Mouse (Mus musculus): ENCODE measurements around the gene Lrrk1. TPM values are rescaled to one million over a fixed set of nuclear protein-coding genes. Genes with fewer than 3 reads are reported as not detected.

Gene Lrrk1
- polyA plus RNA-seq, 1 experiment from 2014 or later = 2.7 TPM

DNA sequence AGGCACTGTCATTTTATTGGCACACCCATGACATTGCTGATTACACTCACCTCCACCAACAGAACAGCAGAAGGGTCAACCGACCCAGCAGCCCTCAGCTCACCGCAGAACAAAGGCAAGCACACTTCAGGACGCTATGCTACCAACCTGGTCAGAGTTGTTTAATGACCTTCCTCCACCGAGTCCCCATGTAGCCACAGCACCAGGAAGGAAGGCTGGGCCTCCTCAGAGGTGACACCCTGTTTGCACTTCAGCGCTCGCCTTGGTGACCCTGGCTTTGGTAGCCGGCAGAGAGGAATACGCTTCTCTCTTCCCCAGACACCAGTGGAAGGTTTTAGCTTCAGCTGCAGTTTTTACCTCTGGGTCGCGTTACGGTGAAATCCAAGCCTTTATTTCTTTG, 38.5 kb downstream of the Lrrk1 start:
- H3K36me3 ChIP-seq (ENCODE audit: control insufficient read depth, insufficient read depth) = no peaks in the 10 kb centered on the region
- no peak overlapping the region for H3K4me3 ChIP-seq (replicated peaks; ENCODE audit: low read length)
- H3K9ac ChIP-seq (replicated peaks; ENCODE audit: low read depth, low read length) = no peak overlapping the region
- H3K4me1 ChIP-seq (replicated peaks; ENCODE audit: control insufficient read depth, insufficient read depth, low read length) = no peaks in the 10 kb centered on the region
- no peak for ATAC-seq
- 77% methylated on average over 11 of the region's 11 CpGs for WGBS
- H3K9me3 ChIP-seq (ENCODE audit: control insufficient read depth, low read length) = no peaks in the 10 kb centered on the region
- H3K27ac ChIP-seq (ENCODE audit: low read length) = no peak overlapping the region
- no peaks in the 10 kb centered on the region for H3K27me3 ChIP-seq (replicated peaks; ENCODE audit: control insufficient read depth, insufficient read depth, low read length)
- no peak overlapping the region for H3K4me2 ChIP-seq (ENCODE audit: low read length)

DNA sequence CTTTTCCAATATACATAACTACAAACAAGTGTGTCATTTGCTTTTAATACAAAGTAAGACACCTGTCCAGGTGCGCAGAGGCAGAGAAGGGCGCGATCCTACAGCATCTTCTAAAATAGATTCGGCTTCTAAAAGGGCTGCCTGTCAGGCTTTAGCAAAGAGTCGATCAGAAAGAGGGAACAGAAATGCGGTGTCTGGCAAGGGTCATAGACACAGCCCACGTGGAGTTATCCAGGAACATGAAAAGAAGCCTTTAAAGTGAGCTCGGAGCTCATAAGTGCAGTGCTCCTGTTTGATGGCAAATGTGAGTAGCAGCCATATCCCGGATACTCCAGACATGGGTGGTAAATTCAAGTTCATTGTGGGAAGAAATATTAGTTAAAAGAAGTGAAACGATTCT, 39.6 kb downstream of the Lrrk1 start:
- H3K27ac ChIP-seq (ENCODE audit: low read length) = no peak overlapping the region
- no peaks in the 10 kb centered on the region for H3K4me1 ChIP-seq (replicated peaks; ENCODE audit: control insufficient read depth, insufficient read depth, low read length)
- no peaks in the 10 kb centered on the region for H3K9me3 ChIP-seq (ENCODE audit: control insufficient read depth, low read length)
- no peak overlapping the region for H3K4me2 ChIP-seq (ENCODE audit: low read length)
- no peaks in the 10 kb centered on the region for H3K27me3 ChIP-seq (replicated peaks; ENCODE audit: control insufficient read depth, insufficient read depth, low read length)
- H3K4me3 ChIP-seq (replicated peaks; ENCODE audit: low read length) = no peak overlapping the region
- WGBS = 89% methylated on average over 10 of the region's 10 CpGs
- no peak overlapping the region for H3K9ac ChIP-seq (replicated peaks; ENCODE audit: low read depth, low read length)
- ATAC-seq = no peak
- H3K36me3 ChIP-seq (ENCODE audit: control insufficient read depth, insufficient read depth) = no peaks in the 10 kb centered on the region

DNA sequence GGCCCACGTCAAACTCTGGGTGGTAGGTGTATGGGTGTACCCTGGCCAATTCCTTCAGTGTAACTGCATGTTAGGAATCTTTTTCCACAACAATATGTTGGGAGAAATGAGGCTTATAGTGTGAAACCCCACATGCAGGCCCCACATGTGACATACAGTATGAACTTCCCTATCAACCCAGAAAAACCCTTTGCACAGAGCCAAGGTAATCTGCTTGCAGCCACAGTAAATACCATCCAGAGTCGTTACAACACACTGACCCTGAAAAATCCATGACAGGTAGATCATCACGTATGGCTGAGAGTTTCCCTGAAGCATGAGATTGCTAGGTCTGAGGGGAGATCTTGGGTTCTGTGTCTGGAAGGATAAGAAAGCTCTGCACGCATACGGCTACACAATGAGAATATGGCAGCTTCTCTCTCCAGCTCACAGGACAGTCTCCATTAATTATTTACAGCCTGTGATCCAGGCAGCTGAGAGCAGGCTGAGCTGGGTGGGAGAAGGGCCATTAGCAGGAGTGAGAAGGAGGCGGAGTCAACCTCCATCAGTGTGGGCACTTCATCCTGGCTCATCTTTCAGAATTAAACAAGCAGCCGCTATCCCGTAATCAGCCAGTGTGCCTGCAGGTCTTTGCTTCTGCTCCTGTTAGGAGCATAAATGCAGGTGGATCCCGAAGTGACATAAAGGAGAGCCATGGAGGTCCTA, 41.0 kb downstream of the Lrrk1 start:
- Histone ChIP-seq H3K4me1 (replicated peaks; ENCODE audit: control insufficient read depth, insufficient read depth, low read length) (no peaks in the 10 kb centered on the region), H3K9me3 (ENCODE audit: control insufficient read depth, low read length) (no peaks in the 10 kb centered on the region), H3K27me3 (replicated peaks; ENCODE audit: control insufficient read depth, insufficient read depth, low read length) (no peaks in the 10 kb centered on the region), H3K4me3 (replicated peaks; ENCODE audit: low read length) (no peak overlapping the region), H3K4me2 (ENCODE audit: low read length) (no peak overlapping the region), H3K9ac (replicated peaks; ENCODE audit: low read depth, low read length) (no peak overlapping the region), H3K27ac (ENCODE audit: low read length) (no peak overlapping the region), H3K36me3 (ENCODE audit: control insufficient read depth, insufficient read depth) (no peaks in the 10 kb centered on the region)
- 38% methylated on average over 9 of the region's 9 CpGs for WGBS
- 0 out of 2 replicates have a peak, but pooled peaks have one; percentile 49 for ATAC-seq

DNA sequence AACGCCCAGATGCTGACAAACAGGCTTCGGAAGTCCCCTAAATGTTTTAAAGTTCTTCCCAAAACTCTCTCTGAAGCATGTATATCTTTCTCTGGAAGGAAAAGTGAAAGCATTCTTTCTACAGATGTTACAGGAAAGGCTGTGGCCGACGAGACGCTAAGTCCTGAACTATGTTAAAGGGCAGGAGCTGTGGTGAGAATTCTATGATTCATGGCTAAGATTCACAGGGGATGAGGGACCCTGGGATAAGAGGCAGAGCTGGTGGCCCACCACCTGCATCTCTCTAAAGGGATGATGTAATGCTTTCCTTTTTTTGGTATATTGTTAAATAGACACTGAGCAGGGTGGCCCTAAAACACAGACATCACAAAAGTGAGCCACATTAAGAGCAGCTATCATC, 44.8 kb downstream of the Lrrk1 start:
- no peaks in the 10 kb centered on the region for H3K36me3 ChIP-seq (ENCODE audit: control insufficient read depth, insufficient read depth)

GRCm38 (mm10) chr7:66342831-66343230, 45.3 kb downstream of the Lrrk1 start:
- no peak overlapping the region for H3K4me3 ChIP-seq (replicated peaks; ENCODE audit: low read length)
- no peak overlapping the region for H3K9ac ChIP-seq (replicated peaks; ENCODE audit: low read depth, low read length)
- no peaks in the 10 kb centered on the region for H3K4me1 ChIP-seq (replicated peaks; ENCODE audit: control insufficient read depth, insufficient read depth, low read length)
- no peak overlapping the region for H3K27ac ChIP-seq (ENCODE audit: low read length)
- H3K27me3 ChIP-seq (replicated peaks; ENCODE audit: control insufficient read depth, insufficient read depth, low read length) = no peaks in the 10 kb centered on the region
- ATAC-seq = no peak
- H3K4me2 ChIP-seq (ENCODE audit: low read length) = no peak overlapping the region
- WGBS = 76% methylated on average over 6 of the region's 6 CpGs
- H3K9me3 ChIP-seq (ENCODE audit: control insufficient read depth, low read length) = no peaks in the 10 kb centered on the region
- H3K36me3 ChIP-seq (ENCODE audit: control insufficient read depth, insufficient read depth) = no peaks in the 10 kb centered on the region

More for the DNA sequence above, 44.8 kb downstream of the Lrrk1 start:
- ATAC-seq = no peak
- no peaks in the 10 kb centered on the region for H3K27me3 ChIP-seq (replicated peaks; ENCODE audit: control insufficient read depth, insufficient read depth, low read length)
- no peaks in the 10 kb centered on the region for H3K9me3 ChIP-seq (ENCODE audit: control insufficient read depth, low read length)
- H3K4me1 ChIP-seq (replicated peaks; ENCODE audit: control insufficient read depth, insufficient read depth, low read length) = no peaks in the 10 kb centered on the region
- WGBS = 87% methylated on average over 5 of the region's 5 CpGs
- H3K9ac ChIP-seq (replicated peaks; ENCODE audit: low read depth, low read length) = no peak overlapping the region
- no peak overlapping the region for H3K27ac ChIP-seq (ENCODE audit: low read length)
- H3K4me3 ChIP-seq (replicated peaks; ENCODE audit: low read length) = no peak overlapping the region
- no peak overlapping the region for H3K4me2 ChIP-seq (ENCODE audit: low read length)

DNA sequence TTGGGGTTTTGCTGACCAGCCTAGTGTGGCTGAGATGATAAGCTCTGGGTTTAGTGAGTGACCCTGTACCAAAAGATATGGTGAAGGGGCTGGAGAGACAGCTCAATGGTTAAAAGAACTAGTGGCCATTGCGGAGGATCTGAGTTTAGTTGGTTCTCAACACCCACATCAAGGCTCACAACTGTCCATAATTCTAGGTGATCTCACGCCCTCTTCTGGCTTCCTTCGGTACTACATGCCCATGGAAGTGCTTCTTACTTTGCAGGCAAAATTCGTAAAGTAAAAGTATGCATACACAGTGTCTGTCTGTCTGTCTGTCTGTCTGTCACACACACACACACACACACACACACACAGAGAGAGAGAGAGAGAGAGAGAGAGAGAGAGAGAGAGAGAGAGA, 45.8 kb downstream of the Lrrk1 start:
- no peak overlapping the region for H3K4me3 ChIP-seq (replicated peaks; ENCODE audit: low read length)
- 36% methylated on average over 4 of the region's 4 CpGs for WGBS
- no peaks in the 10 kb centered on the region for H3K27me3 ChIP-seq (replicated peaks; ENCODE audit: control insufficient read depth, insufficient read depth, low read length)
- no peak overlapping the region for H3K27ac ChIP-seq (ENCODE audit: low read length)
- no peaks in the 10 kb centered on the region for H3K4me1 ChIP-seq (replicated peaks; ENCODE audit: control insufficient read depth, insufficient read depth, low read length)
- no peaks in the 10 kb centered on the region for H3K9me3 ChIP-seq (ENCODE audit: control insufficient read depth, low read length)
- H3K36me3 ChIP-seq (ENCODE audit: control insufficient read depth, insufficient read depth) = no peaks in the 10 kb centered on the region
- H3K9ac ChIP-seq (replicated peaks; ENCODE audit: low read depth, low read length) = no peak overlapping the region
- no peak for ATAC-seq
- no peak overlapping the region for H3K4me2 ChIP-seq (ENCODE audit: low read length)

- no peaks in the 10 kb centered on the region for H3K36me3 ChIP-seq (ENCODE audit: control insufficient read depth, insufficient read depth)
- 49% methylated on average over 3 of the region's 3 CpGs for WGBS
- H3K4me3 ChIP-seq (replicated peaks; ENCODE audit: low read length) = no peak overlapping the region
- H3K27me3 ChIP-seq (replicated peaks; ENCODE audit: control insufficient read depth, insufficient read depth, low read length) = no peaks in the 10 kb centered on the region
- H3K4me2 ChIP-seq (ENCODE audit: low read length) = no peak overlapping the region
- no peak overlapping the region for H3K27ac ChIP-seq (ENCODE audit: low read length)
- no peaks in the 10 kb centered on the region for H3K9me3 ChIP-seq (ENCODE audit: control insufficient read depth, low read length)
- no peak for ATAC-seq
- no peak overlapping the region for H3K9ac ChIP-seq (replicated peaks; ENCODE audit: low read depth, low read length)
- H3K4me1 ChIP-seq (replicated peaks; ENCODE audit: control insufficient read depth, insufficient read depth, low read length) = no peaks in the 10 kb centered on the region
Observed at GRCm38 (mm10) chr7:66340044-66340443, 48.1 kb downstream of the Lrrk1 start.

GRCm38 (mm10) chr7:66339625-66340024, 48.5 kb downstream of the Lrrk1 start:
- Histone ChIP-seq H3K36me3 (ENCODE audit: control insufficient read depth, insufficient read depth) (no peaks in the 10 kb centered on the region), H3K27me3 (replicated peaks; ENCODE audit: control insufficient read depth, insufficient read depth, low read length) (no peaks in the 10 kb centered on the region), H3K4me2 (ENCODE audit: low read length) (no peak overlapping the region), H3K4me3 (replicated peaks; ENCODE audit: low read length) (no peak overlapping the region), H3K4me1 (replicated peaks; ENCODE audit: control insufficient read depth, insufficient read depth, low read length) (no peaks in the 10 kb centered on the region), H3K9me3 (ENCODE audit: control insufficient read depth, low read length) (no peaks in the 10 kb centered on the region), H3K27ac (ENCODE audit: low read length) (no peak overlapping the region), H3K9ac (replicated peaks; ENCODE audit: low read depth, low read length) (no peak overlapping the region)
- 59% methylated on average over 5 of the region's 5 CpGs for WGBS
- no peak for ATAC-seq

GRCm38 (mm10) chr7:66336955-66337354, 51.2 kb downstream of the Lrrk1 start:
- no peaks in the 10 kb centered on the region for H3K36me3 ChIP-seq (ENCODE audit: control insufficient read depth, insufficient read depth)
- H3K9ac ChIP-seq (replicated peaks; ENCODE audit: low read depth, low read length) = no peak overlapping the region
- WGBS = 96% methylated on average over 2 of the region's 2 CpGs
- no peak overlapping the region for H3K27ac ChIP-seq (ENCODE audit: low read length)
- H3K9me3 ChIP-seq (ENCODE audit: control insufficient read depth, low read length) = no peaks in the 10 kb centered on the region
- H3K4me3 ChIP-seq (replicated peaks; ENCODE audit: low read length) = no peak overlapping the region
- H3K4me1 ChIP-seq (replicated peaks; ENCODE audit: control insufficient read depth, insufficient read depth, low read length) = no peaks in the 10 kb centered on the region
- H3K4me2 ChIP-seq (ENCODE audit: low read length) = no peak overlapping the region
- no peaks in the 10 kb centered on the region for H3K27me3 ChIP-seq (replicated peaks; ENCODE audit: control insufficient read depth, insufficient read depth, low read length)
- no peak for ATAC-seq

Data from forebrain, embryonic 16.5 days (tissue).